Mouse (Mus musculus): Measurements from ENCODE around the gene Defb43.
A peak's percentile ranks its signal among the peaks of the same experiment; 100 is the strongest.

Defb43 gene

GRCm38 (mm10) chr14:63011471-63011870, at the start of gene Defb43:
Gene Defb43 (plus strand): TSS chr14:63011771.
- DNase-seq (ENCODE audit: low spot score): no peak

GRCm38 (mm10) chr14:62963632-62964031, 47.9 kb upstream of the Defb43 start:
- no peak for DNase-seq (ENCODE audit: low spot score)

- no peak for DNase-seq (ENCODE audit: low spot score)
Measured at GRCm38 (mm10) chr14:62965342-62965741, 46.2 kb upstream of the Defb43 start.

GRCm38 (mm10) chr14:62965811-62966520, 45.6 kb upstream of the Defb43 start:
- no peak for DNase-seq (ENCODE audit: low spot score)

GRCm38 (mm10) chr14:62975046-62975445, 36.5 kb upstream of the Defb43 start:
- peak; percentile 35 for DNase-seq (ENCODE audit: low spot score)

GRCm38 (mm10) chr14:62979815-62980214, 31.8 kb upstream of the Defb43 start:
- DNase-seq (ENCODE audit: low spot score): no peak

- no peak for DNase-seq (ENCODE audit: low spot score)
Measured at GRCm38 (mm10) chr14:62984410-62984809, 27.2 kb upstream of the Defb43 start, which contains the start of gene Defb48. Gene Defb48 (minus strand): TSS chr14:62984510.

GRCm38 (mm10) chr14:62991271-62991670, 20.3 kb upstream of the Defb43 start:
- no peak for DNase-seq (ENCODE audit: low spot score)

- DNase-seq (ENCODE audit: low spot score): no peak
Measured at GRCm38 (mm10) chr14:62991849-62992510, 19.6 kb upstream of the Defb43 start.

GRCm38 (mm10) chr14:62997777-62998176, 13.8 kb upstream of the Defb43 start, which contains the start of gene Defb47:
Gene Defb47 (plus strand): TSS chr14:62998077.
- DNase-seq (ENCODE audit: low spot score): no peak

- DNase-seq (ENCODE audit: low spot score): no peak
Measured at GRCm38 (mm10) chr14:62998977-62999376, 12.6 kb upstream of the Defb43 start.

- DNase-seq (ENCODE audit: low spot score): no peak
Measured at GRCm38 (mm10) chr14:63002588-63002987, 9.0 kb upstream of the Defb43 start.

GRCm38 (mm10) chr14:63013082-63013481, 1.5 kb downstream of the Defb43 start:
- DNase-seq (ENCODE audit: low spot score): no peak

- DNase-seq (ENCODE audit: low spot score): no peak
Measured at GRCm38 (mm10) chr14:63014667-63015066, 3.1 kb downstream of the Defb43 start.

GRCm38 (mm10) chr14:63020524-63021156, 9.1 kb downstream of the Defb43 start:
- DNase-seq (ENCODE audit: low spot score): no peak

- no peak for DNase-seq (ENCODE audit: low spot score)
Measured at GRCm38 (mm10) chr14:63046691-63047090, 35.1 kb downstream of the Defb43 start, which contains the start of gene Defb42. Gene Defb42 (plus strand): TSS chr14:63046991.

- DNase-seq (ENCODE audit: low spot score): no peak
Measured at GRCm38 (mm10) chr14:63049910-63050370, 38.4 kb downstream of the Defb43 start, which contains the start of gene Defb30. Gene Defb30 (minus strand): TSS chr14:63049960.

- DNase-seq (ENCODE audit: low spot score): peak; percentile 44
Measured at GRCm38 (mm10) chr14:63050769-63051168, 39.2 kb downstream of the Defb43 start.

GRCm38 (mm10) chr14:63054729-63055128, 43.2 kb downstream of the Defb43 start:
- DNase-seq (ENCODE audit: low spot score): no peak

- DNase-seq (ENCODE audit: low spot score): no peak
Measured at GRCm38 (mm10) chr14:63060361-63060760, 48.8 kb downstream of the Defb43 start.

GRCm38 (mm10) chr14:63062184-63062583, 50.6 kb downstream of the Defb43 start:
- no peak for DNase-seq (ENCODE audit: low spot score)

- DNase-seq (ENCODE audit: low spot score): no peak
Measured at GRCm38 (mm10) chr14:63065391-63065790, 53.8 kb downstream of the Defb43 start.
